Comparison of ENCODE assay signal across 23 mouse cellular contexts in the genomic region with DNA sequence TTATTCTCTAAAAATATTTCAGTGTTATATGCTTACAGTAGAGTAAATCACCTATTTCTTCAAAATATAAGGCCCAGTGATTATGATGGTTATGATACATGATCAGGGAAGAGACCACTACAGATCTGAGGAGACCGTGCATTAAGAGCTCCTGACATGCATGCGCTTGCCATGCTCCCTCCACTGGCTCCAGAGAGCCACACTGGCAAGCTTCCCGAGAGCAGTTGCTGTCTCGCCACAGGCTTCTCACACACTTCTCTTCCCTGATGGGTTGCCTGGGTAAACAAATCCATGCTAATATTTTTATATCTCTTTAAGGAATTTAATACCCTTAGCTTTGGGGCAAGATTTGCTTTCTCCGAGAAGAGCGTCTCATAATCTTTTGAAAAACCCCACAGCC. TPM values are rescaled to one million over a fixed set of nuclear protein-coding genes. Genes with fewer than 3 reads are reported as not detected.
A peak's percentile ranks its signal among the peaks of the same experiment; 100 is the strongest.
DNase-seq lines count a peak whose midpoint lies in the region; ATAC-seq lines count a peak whose summit lies in the region.
"Had no signal": no experiment of that assay in that cellular context is flagged by ENCODE, and none has a peak within 500 bp of the region (broad histone marks: within the 10 kb centered on the region; RNA-seq: fewer than 3 reads in every experiment).

No protein-coding gene starts in this region.

- H3K4me2 ChIP-seq in midbrain, embryonic 14.5 days (ENCODE audit: low read length): no peak overlapping the region
- no peak overlapping the region for H3K4me2 ChIP-seq in midbrain, embryonic 16.5 days (ENCODE audit: low read length)
- no peak overlapping the region for H3K4me2 ChIP-seq in intestine, embryonic 16.5 days (ENCODE audit: low read depth, low read length)
- H3K4me2 ChIP-seq: embryonic facial prominence, embryonic 13.5 days; heart, embryonic 15.5 days; limb, embryonic 13.5 days; liver, embryonic 15.5 days; neural tube, embryonic 12.5 days had no signal

- no peak for ATAC-seq in midbrain, embryonic 14.5 days (ENCODE audit: low FRiP score, low TSS enrichment)
- no peak for ATAC-seq in midbrain, embryonic 16.5 days
- ATAC-seq in intestine, embryonic 16.5 days: no peak

- no peak overlapping the region for H3K9ac ChIP-seq in midbrain, embryonic 14.5 days (replicated peaks; ENCODE audit: low read length)
- H3K9ac ChIP-seq in midbrain, embryonic 16.5 days (ENCODE audit: low read depth, low read length): no peak overlapping the region
- H3K9ac ChIP-seq in intestine, embryonic 16.5 days (ENCODE audit: low read depth, low read length): no peak overlapping the region
- H3K9ac ChIP-seq: embryonic facial prominence, embryonic 13.5 days; heart, embryonic 15.5 days; limb, embryonic 13.5 days; liver, embryonic 15.5 days; neural tube, embryonic 12.5 days had no signal

- no peaks in the 10 kb centered on the region for H3K4me1 ChIP-seq in midbrain, embryonic 14.5 days (ENCODE audit: control insufficient read depth, insufficient read depth, low read length)
- no peaks in the 10 kb centered on the region for H3K4me1 ChIP-seq in midbrain, embryonic 16.5 days (ENCODE audit: control insufficient read depth, insufficient read depth, low read length)
- H3K4me1 ChIP-seq in intestine, embryonic 16.5 days (ENCODE audit: control insufficient read depth, insufficient read depth, low read length): no peaks in the 10 kb centered on the region
- H3K4me1 ChIP-seq: embryonic facial prominence, embryonic 13.5 days; forebrain, embryonic 10.5 days; heart, embryonic 15.5 days; limb, embryonic 13.5 days; liver, embryonic 15.5 days; megakaryocyte, embryonic 14.5 days; neural tube, embryonic 12.5 days had no signal

- WGBS in midbrain, embryonic 14.5 days: 72% methylated on average over 6 of the region's 6 CpGs
- WGBS in midbrain, embryonic 16.5 days: 66% methylated on average over 6 of the region's 6 CpGs
- WGBS in intestine, embryonic 16.5 days: 69% methylated on average over 6 of the region's 6 CpGs

- no peak overlapping the region for H3K4me3 ChIP-seq in midbrain, embryonic 14.5 days (replicated peaks; ENCODE audit: low read depth, low read length)
- H3K4me3 ChIP-seq in midbrain, embryonic 16.5 days (ENCODE audit: low read depth, low read length): no peak overlapping the region
- H3K4me3 ChIP-seq in intestine, embryonic 16.5 days (ENCODE audit: low read length): no peak overlapping the region
- H3K4me3 ChIP-seq: embryonic facial prominence, embryonic 13.5 days; forebrain, embryonic 10.5 days; heart, embryonic 15.5 days; layer of hippocampus, adult 2 months; limb, embryonic 13.5 days; liver, embryonic 15.5 days; megakaryocyte, embryonic 14.5 days; neural tube, embryonic 12.5 days had no signal

- peak; percentile 8 for DNase-seq in gastrocnemius, postnatal 10 days
- no peak for DNase-seq in gastrocnemius, adult 8-10 months (ENCODE audit: low spot score in 2 of 2)
- peak; percentile 30 for DNase-seq in midbrain, embryonic 14.5 days
- peak; percentile 64 for DNase-seq in cerebellum, adult 8-10 months
- no peak for DNase-seq in thymus, postnatal 36 days
- DNase-seq: adrenal gland, adult 2 months; heart, adult 18-20 months; lung, postnatal 10 days; right cerebral cortex, postnatal 25 days; thymus, postnatal 25 days had no signal

- no peaks in the 10 kb centered on the region for H3K9me3 ChIP-seq in midbrain, embryonic 14.5 days (ENCODE audit: control insufficient read depth, low read length)
- H3K9me3 ChIP-seq in midbrain, embryonic 16.5 days (replicated peaks; ENCODE audit: control insufficient read depth, low read length, poor library complexity, severe bottlenecking): no peaks in the 10 kb centered on the region
- no peaks in the 10 kb centered on the region for H3K9me3 ChIP-seq in intestine, embryonic 16.5 days (ENCODE audit: control insufficient read depth, low read length)
- H3K9me3 ChIP-seq: embryonic facial prominence, embryonic 13.5 days; forebrain, embryonic 10.5 days; heart, embryonic 15.5 days; limb, embryonic 13.5 days; liver, embryonic 15.5 days; neural tube, embryonic 12.5 days had no signal

- no peak overlapping the region for H3K27ac ChIP-seq in midbrain, embryonic 14.5 days (replicated peaks; ENCODE audit: low read depth, low read length)
- H3K27ac ChIP-seq in midbrain, embryonic 16.5 days (ENCODE audit: low read length): no peak overlapping the region
- H3K27ac ChIP-seq in intestine, embryonic 16.5 days (ENCODE audit: low read length): no peak overlapping the region
- H3K27ac ChIP-seq: embryonic facial prominence, embryonic 13.5 days; forebrain, embryonic 10.5 days; heart, embryonic 15.5 days; kidney, postnatal 0 days; layer of hippocampus, adult 2 months; limb, embryonic 13.5 days; liver, embryonic 15.5 days; neural tube, embryonic 12.5 days had no signal

- no peaks in the 10 kb centered on the region for H3K36me3 ChIP-seq in midbrain, embryonic 14.5 days (ENCODE audit: control insufficient read depth, insufficient read depth, low read length)
- no peaks in the 10 kb centered on the region for H3K36me3 ChIP-seq in midbrain, embryonic 16.5 days (ENCODE audit: control insufficient read depth, insufficient read depth, low read length)
- no peaks in the 10 kb centered on the region for H3K36me3 ChIP-seq in intestine, embryonic 16.5 days (ENCODE audit: control insufficient read depth, insufficient read depth, low read length)
- H3K36me3 ChIP-seq: embryonic facial prominence, embryonic 13.5 days; forebrain, embryonic 10.5 days; heart, embryonic 15.5 days; limb, embryonic 13.5 days; liver, embryonic 15.5 days; neural tube, embryonic 12.5 days had no signal

- H3K27me3 ChIP-seq in midbrain, embryonic 14.5 days (ENCODE audit: control insufficient read depth, insufficient read depth, low read length): no peaks in the 10 kb centered on the region
- no peaks in the 10 kb centered on the region for H3K27me3 ChIP-seq in midbrain, embryonic 16.5 days (ENCODE audit: control insufficient read depth, insufficient read depth, low read depth, low read length)
- no peaks in the 10 kb centered on the region for H3K27me3 ChIP-seq in intestine, embryonic 16.5 days (replicated peaks; ENCODE audit: control insufficient read depth, insufficient read depth, low read length)
- H3K27me3 ChIP-seq: embryonic facial prominence, embryonic 13.5 days; heart, embryonic 15.5 days; limb, embryonic 13.5 days; liver, embryonic 15.5 days; megakaryocyte, embryonic 14.5 days; neural tube, embryonic 12.5 days had no signal

RNA-seq across cellular contexts. Expression of gene Cntn1, which starts 50.9 kb away (rescaled TPM):
- 1 to 10 TPM; 2.0 to 2.7 TPM for total RNA-seq in gastrocnemius, postnatal 10 days (2021)
- total RNA-seq in gastrocnemius, adult 8-10 months (2022): under 1 TPM; 0.13 to 0.19 (median 0.15) TPM
- 47.9 and 49.4 TPM in 2 replicates for polyA plus RNA-seq in midbrain, embryonic 14.5 days (2014; fragmentation: Nextera tagmentation; extraction: Ambion mirVana)
- polyA plus RNA-seq in midbrain, embryonic 16.5 days (2015; fragmentation: Nextera tagmentation; extraction: Ambion mirVana): 65.7 and 88.4 TPM in 2 replicates
- 2.2 and 2.4 TPM in 2 replicates for polyA plus RNA-seq in intestine, embryonic 16.5 days (2015; fragmentation: Nextera tagmentation; extraction: Ambion mirVana)
- total RNA-seq: hematopoietic stem cell, adult 5-6 weeks; monocyte, adult 5-6 weeks had no signal

Comparison
In these comparisons a context has a peak if more than half of its experiments do, and no peak if none do; other contexts are left out.
1. DNase-seq: peak in gastrocnemius, postnatal 10 days (single experiment), midbrain, embryonic 14.5 days (single experiment) and cerebellum, adult 8-10 months (single experiment); none in gastrocnemius, adult 8-10 months (0 of 2) and thymus, postnatal 36 days (0 of 2).
2. RNA of gene Cntn1, which starts 50.9 kb away (polyA plus RNA-seq): 65.7 to 88.4 TPM in midbrain, embryonic 16.5 days and 47.9 to 49.4 TPM in midbrain, embryonic 14.5 days; 2.2 to 2.4 TPM in intestine, embryonic 16.5 days; every median in the first group is over 10 times any median in the second.